Mouse (Mus musculus) bone marrow, adult 2 months (tissue): ENCODE measurements around the gene Rap1a.

Experiments used
- CTCF ChIP-seq: fragments of 200-500 bp; IDR thresholded peaks from 2 replicates; pipeline ENCODE4 v1.5.1; 2011; ENCODE audit warnings: low read length, control low read depth; ENCODE audit not compliant: control insufficient read depth, insufficient read depth
- POLR2A ChIP-seq: fragments of 200-500 bp; IDR thresholded peaks from 2 replicates; pipeline ENCODE4 v1.6.1; 2011; ENCODE audit warnings: low read depth, mild to moderate bottlenecking, control low read depth, low read length, borderline replicate concordance; ENCODE audit not compliant: control insufficient read depth

DNA sequence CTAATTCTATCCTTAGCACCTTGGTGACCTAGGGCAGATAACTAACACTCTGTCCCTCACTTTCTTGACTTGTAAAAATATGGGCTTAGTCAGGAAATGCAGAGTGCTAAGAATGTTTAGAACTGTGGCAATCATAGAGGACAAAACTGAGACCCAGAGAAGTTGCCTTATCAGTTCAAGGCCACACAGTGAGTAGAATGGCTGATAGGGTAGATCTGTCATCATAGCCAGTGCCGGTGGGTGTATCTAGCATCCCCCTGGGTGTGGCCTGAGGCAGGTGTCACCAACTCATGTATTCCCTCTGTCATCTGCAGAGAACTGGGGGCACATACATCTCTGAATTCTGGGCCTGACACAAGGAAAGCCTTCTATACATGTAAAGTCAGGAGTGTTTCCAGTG, 102.8 kb downstream of the Rap1a start:
- TF ChIP-seq POLR2A (no peak), CTCF (no peak)
